Mouse (Mus musculus): ENCODE results near the gene Lrp2bp.

- TF ChIP-seq POLR2A (IDR thresholded peaks at IDR 0.05; ENCODE audit: insufficient read depth, low read length), result no peak
- no peak for TF ChIP-seq CTCF (IDR thresholded peaks at IDR 0.05; ENCODE audit: low read depth, low read length)
- no peak for TF ChIP-seq EP300 (IDR thresholded peaks at IDR 0.05; ENCODE audit: insufficient read depth, low read depth, low read length)
These were observed 25.3 kb downstream of the Lrp2bp start for GRCm38 (mm10) chr8:46024392-46024791.

All from ES-Bruce4 (cell line).